Mouse (Mus musculus): ENCODE measurements around the gene Sun3.

Gene Sun3

GRCm38 (mm10) chr11:9048703-9049060 is at the start of gene Sun3:
Sun3 (minus strand) TSS chr11:9048991.
- DNase-seq (ENCODE audit: low spot score), result peak; percentile 4

DNA sequence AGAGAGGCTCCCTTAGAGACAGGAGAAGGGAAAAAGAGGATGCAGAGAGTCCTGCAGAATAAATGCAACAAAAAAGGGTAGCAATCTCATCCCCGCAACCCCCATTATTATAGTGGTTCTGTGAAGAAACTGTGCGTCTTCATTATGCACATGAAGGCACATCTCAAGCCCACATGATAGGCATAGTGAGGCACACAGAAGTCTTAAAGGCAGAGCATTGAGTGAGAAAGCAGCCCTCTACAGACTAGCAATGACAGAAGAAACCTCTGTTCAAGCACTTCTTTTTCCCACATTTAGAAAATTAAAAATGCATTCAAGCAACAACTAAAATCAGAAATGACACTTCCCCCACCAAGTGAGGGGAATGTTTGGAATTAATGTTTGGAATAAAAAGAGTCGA is 27.7 kb upstream of the Sun3 start:
- no peak for DNase-seq (ENCODE audit: low spot score)

GRCm38 (mm10) chr11:9060484-9060883 is 11.7 kb upstream of the Sun3 start:
- DNase-seq (ENCODE audit: low spot score), result no peak

GRCm38 (mm10) chr11:9060029-9060428 is 11.2 kb upstream of the Sun3 start:
- DNase-seq (ENCODE audit: low spot score), result no peak

DNA sequence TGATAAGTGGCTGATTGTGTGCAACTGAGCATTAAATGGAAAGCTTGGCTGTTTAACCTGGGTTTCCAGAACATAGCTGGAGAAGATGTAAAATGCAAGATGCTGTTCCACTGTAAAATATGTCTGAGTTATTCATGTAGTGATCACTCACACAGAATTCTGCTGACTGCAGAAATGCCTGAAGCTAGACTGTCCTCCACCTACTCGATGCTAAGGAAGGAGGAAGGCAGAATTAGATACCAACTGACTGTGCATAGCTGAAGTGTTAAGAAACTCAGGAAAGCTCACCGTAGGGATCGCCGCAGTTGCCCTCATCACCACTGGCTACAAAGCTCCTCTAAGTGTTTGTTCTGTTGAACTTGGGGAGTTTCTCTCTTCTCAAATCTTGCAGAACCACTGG is 8.9 kb upstream of the Sun3 start:
- no peak for DNase-seq (ENCODE audit: low spot score)

DNA sequence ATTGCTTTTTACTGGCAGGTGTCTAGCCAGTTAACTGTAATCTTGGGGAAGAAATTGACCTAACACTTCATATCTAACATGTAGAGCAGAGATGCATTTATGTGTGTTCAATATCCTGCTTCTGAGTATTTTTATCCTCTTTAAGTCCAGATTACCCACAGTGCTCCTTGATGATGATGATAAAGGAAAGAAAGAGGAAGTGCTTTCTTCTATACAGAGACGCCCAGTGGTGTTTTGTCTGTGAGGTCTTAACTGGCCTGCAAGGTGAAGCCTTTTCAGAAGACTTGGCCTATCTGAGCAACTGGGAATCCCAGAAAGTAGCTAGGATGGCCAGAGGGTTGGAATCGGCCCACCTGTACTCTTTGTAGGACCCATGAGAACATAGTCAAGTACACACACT is 8.1 kb upstream of the Sun3 start:
- DNase-seq (ENCODE audit: low spot score), result no peak

GRCm38 (mm10) chr11:9051895-9052294 is 3.1 kb upstream of the Sun3 start:
- DNase-seq (ENCODE audit: low spot score), result no peak

- DNase-seq (ENCODE audit: low spot score), result no peak
Observed at GRCm38 (mm10) chr11:9050241-9050640, 1.4 kb upstream of the Sun3 start.

- peak; percentile 81 for DNase-seq (ENCODE audit: low spot score)
Observed at GRCm38 (mm10) chr11:9048011-9048702, 634 bp downstream of the Sun3 start, which contains the start of gene Gm11992. Gm11992 (plus strand) TSS chr11:9048594.

GRCm38 (mm10) chr11:9047044-9047443 is 1.7 kb downstream of the Sun3 start:
- DNase-seq (ENCODE audit: low spot score), result no peak

- no peak for DNase-seq (ENCODE audit: low spot score)
Observed at GRCm38 (mm10) chr11:9046546-9046945, 2.2 kb downstream of the Sun3 start.

DNA sequence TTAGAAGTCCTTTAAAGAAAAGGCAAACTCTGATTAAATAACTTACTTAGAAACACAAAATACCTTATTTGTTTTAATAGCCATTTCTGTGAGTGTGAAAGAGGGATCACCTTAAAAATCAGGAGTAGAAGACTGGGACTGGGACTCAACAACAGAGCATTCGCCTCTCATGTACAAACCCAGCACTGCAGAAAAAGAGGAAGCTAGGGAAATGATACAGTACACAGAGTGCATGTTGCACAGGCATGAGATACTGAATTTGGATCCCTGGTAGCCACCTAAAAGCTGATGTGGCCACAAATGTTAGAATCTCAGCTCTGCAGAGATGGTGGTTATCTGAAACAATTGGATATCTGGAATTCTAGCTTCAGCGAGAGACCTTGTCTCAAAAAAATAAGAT is 17.3 kb downstream of the Sun3 start:
- DNase-seq (ENCODE audit: low spot score), result no peak

DNA sequence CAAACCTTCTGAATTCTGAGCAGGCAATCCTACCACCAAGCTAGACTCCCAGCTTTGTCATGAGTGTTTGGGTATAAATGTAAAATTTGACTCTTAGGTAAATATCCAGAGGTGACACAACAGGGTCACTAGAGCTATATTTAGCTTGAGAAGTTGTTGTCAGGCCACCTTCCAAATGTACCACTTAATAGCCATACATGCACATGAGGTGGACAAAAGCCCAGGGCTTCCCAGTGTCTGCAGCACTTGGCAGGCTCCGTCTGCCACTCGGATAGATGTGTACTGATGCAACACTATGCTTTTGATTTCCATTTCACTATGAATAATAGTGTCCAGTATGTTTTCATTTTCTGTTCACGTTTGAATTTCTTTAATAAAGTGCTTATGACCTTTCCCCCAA is 23.6 kb downstream of the Sun3 start:
- DNase-seq (ENCODE audit: low spot score), result no peak

GRCm38 (mm10) chr11:9024782-9025181 is 24.0 kb downstream of the Sun3 start:
- no peak for DNase-seq (ENCODE audit: low spot score)

GRCm38 (mm10) chr11:9020207-9020606 is 28.6 kb downstream of the Sun3 start:
- DNase-seq (ENCODE audit: low spot score), result no peak

DNA sequence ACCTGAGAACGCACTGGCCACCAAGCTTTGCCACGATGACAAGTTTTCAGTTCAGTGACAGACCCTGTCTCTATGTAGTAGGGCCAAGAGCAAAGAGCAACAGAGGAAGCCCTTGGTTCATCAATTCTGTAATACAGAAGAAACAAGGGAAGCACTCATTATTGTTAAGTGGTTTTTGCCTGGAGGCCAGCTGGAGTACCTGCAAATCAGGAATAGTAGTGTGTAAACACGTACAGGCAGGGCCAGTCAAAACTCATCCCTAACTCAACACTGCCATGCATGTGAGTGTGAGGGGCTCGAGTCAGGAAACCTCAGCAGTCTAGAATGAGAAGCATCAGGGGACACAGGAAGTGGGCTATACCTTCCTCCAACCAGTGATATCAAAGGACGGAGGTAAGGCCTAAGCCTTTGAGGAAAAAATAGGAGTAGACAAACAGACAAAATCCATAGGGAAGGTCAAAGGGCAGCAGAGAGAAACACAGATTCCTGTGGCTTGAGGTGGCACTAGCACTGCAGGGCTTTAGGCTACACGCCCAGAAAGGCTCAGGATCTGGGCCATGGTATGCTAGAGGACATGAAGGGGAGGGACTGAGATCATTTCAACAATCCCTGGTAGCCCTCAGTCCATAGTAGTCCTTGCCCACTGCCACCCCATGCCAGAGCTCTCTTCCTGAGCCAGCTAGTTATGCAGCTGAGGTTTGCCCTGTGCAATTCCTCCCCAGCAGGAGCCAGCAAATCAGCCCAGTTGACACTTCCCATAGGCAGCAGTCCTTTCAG is 30.1 kb downstream of the Sun3 start:
- DNase-seq (ENCODE audit: low spot score), result no peak

- DNase-seq (ENCODE audit: low spot score), result no peak
Observed at GRCm38 (mm10) chr11:9014740-9015139, 34.1 kb downstream of the Sun3 start.

DNA sequence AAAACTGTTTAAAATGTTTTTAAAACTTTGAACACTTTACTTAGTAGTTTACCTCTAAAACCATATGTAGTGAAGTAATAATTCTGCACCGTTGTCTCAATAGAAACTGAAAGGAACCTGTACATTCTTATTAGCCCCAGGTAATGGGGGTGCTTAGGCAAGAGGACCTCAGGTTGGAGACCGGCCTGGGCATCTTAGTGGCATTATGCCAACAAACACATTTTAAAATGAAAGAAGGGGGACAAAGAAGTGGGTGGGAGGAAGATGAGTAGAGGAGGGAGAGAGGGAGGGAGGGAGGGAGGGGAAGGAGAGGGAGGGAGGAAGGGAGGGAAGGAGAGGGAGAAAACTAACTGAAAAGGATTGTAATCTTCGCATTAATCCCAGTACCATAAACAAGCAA is 37.4 kb downstream of the Sun3 start:
- DNase-seq (ENCODE audit: low spot score), result no peak

- DNase-seq (ENCODE audit: low spot score), result peak; percentile 89
Observed at GRCm38 (mm10) chr11:9010853-9011339, 37.9 kb downstream of the Sun3 start, which contains the start of gene Hus1. Hus1 (minus strand) TSS chr11:9011191.

DNA sequence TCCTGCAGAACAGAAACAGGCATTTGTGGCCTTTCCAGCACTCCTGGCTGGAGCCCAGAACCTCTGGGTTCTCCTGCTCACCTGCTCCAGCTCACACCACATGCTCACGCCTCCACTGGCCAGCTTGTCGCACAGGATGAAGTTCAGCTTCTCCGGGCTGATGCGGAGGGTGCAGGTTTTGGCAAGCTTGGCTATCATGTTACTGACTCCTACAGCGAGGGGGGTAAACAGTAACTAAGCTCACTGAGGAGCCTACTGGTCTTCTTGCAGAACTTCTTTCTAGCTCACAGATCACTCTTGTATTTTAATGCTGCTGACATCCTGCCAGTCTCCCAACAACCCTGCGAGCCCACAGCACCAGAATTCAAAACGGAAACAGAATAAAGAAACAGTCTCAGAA is 38.4 kb downstream of the Sun3 start:
- DNase-seq (ENCODE audit: low spot score), result peak; percentile 13

DNA sequence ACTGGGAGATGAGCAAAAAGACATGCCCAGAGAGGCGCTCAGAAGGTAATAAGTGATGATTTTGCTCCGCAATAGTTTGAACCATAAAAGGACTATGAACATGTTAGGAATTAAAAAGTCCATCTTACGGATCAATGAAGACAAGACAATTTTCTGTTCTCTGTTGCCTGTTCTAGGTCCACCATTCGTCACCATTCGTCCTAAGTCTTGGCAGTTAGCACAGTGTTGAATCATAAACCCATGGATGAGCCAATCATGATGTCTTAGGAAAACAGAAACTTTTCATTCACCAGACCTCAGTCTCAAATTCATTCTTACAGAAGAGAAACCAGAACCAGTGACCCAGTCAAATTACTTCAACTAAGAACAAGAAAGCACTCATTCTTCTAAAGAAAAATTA is 40.0 kb downstream of the Sun3 start:
- DNase-seq (ENCODE audit: low spot score), result no peak

- DNase-seq (ENCODE audit: low spot score), result no peak
Observed at GRCm38 (mm10) chr11:8988084-8988483, 60.7 kb downstream of the Sun3 start.

- no peak for DNase-seq (ENCODE audit: low spot score)
Observed at GRCm38 (mm10) chr11:8986058-8986457, 62.7 kb downstream of the Sun3 start.

Measured in urinary bladder, postnatal 14 days (tissue).